Mouse (Mus musculus) CD4-positive, CD25-positive, alpha-beta regulatory T cell (primary cell): ENCODE results near the gene Glg1. TPM values are rescaled to one million over a fixed set of nuclear protein-coding genes. Genes with fewer than 3 reads are reported as not detected.

Source experiments
- polyA plus RNA-seq: library from polyadenylated mRNA; unstranded; fragments of 100-300 nt; shearing (Covaris generic); gene quantifications from one replicate; pipeline ENCODE4 v1.2.1, GENCODE M21; 2017

Gene Glg1
- 106 TPM for polyA plus RNA-seq

GRCm38 (mm10) chr8:111258631-111259407 is at the start of gene Glg1:
Gene Glg1 (minus strand): TSS chr8:111259216.

GRCm38 (mm10) chr8:111299821-111300568 is 41.0 kb upstream of the Glg1 start, which contains the start of gene Rfwd3:
Gene Rfwd3 (minus strand): TSS chr8:111300222.

Other genes starting within 250 kb of the Glg1 start
- 14.8 TPM for gene Ddx19b, start 227.5 kb downstream of the Glg1 start, polyA plus RNA-seq
- 45.1 TPM for gene Aars, start 226.1 kb downstream of the Glg1 start, polyA plus RNA-seq
- 34.5 TPM for gene Exosc6, start 202.9 kb downstream of the Glg1 start, polyA plus RNA-seq
- not detected for gene Clec18a, start 166.8 kb downstream of the Glg1 start, polyA plus RNA-seq
- 18.8 TPM for gene Pdpr, start 164.6 kb downstream of the Glg1 start, polyA plus RNA-seq
- gene Rfwd3, start 41.0 kb upstream of the Glg1 start, polyA plus RNA-seq, result 33.2 TPM
- gene Mlkl, start 79.0 kb upstream of the Glg1 start, polyA plus RNA-seq, result 2.1 TPM
- not detected for gene Fa2h, start 134.6 kb upstream of the Glg1 start, polyA plus RNA-seq